Mouse (Mus musculus): ENCODE measurements around the gene Slc6a11. TPM values are rescaled to one million over a fixed set of nuclear protein-coding genes. Genes with fewer than 3 reads are reported as not detected.

The Slc6a11 gene
- polyA plus RNA-seq, 1 experiment from 2014 or later: 0.92 TPM

DNA sequence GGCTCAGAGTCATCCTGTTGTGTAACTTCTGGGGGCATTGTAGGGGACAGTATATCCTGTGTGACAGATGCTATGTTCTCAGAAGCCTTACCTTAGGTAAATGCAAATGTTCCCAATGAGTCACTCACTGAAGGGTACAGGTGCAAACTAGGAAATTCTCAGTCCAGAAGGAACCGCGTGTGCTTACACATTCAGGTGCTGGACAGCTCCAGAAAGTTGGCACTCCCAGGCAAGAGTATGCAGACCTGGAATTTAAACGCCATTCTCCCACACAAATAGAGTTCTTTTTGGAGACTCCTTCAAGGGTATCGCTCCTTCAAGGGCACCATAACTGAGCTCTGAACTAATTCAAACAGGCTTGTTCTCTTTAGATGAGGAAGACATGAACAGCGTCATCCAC, 5.5 kb upstream of the Slc6a11 start:
- Histone ChIP-seq H3K4me3 (ENCODE audit: low read depth, low read length) (no peak overlapping the region), H3K4me2 (ENCODE audit: low read depth, low read length, severe bottlenecking) (no peak overlapping the region), H3K27me3 (ENCODE audit: control insufficient read depth, insufficient read depth, low read length) (peaks cover 4% of the 10 kb centered on the region; the same call in 1 of the 2 replicates), H3K36me3 (ENCODE audit: control insufficient read depth, insufficient read depth, low read length) (no peaks in the 10 kb centered on the region), H3K4me1 (replicated peaks; ENCODE audit: control insufficient read depth, insufficient read depth, low read length) (no peaks in the 10 kb centered on the region), H3K9me3 (ENCODE audit: control insufficient read depth, low read length) (no peaks in the 10 kb centered on the region), H3K9ac (ENCODE audit: low read length) (no peak overlapping the region), H3K27ac (ENCODE audit: low read depth, low read length) (no peak overlapping the region)
- DNase-seq (ENCODE audit: low spot score) (no peak), ATAC-seq (replicated peaks; ENCODE audit: low FRiP score) (no peak)
- 69% methylated on average over 5 of the region's 5 CpGs for WGBS

DNA sequence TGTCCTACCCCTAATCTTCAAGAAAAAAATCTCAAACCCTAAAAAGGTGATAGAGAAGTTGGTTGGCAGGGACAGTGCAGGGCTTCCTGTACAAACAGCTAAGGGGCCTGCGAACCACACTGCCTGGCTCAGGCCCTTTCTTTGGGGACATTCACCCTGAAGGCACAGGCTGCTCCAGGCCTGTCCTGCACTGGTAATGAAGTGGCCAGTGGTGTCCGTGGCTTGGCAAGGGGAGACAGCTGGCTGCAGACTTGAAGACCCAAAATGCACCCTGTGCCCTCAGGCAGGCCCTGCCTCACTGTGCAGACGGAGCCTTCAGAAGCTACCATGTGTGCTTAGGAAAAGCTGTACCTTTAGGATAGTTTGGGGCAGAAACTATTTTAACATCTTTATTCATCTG, 1.4 kb downstream of the Slc6a11 start:
- Histone ChIP-seq H3K4me3 (ENCODE audit: low read depth, low read length) (no peak overlapping the region), H3K9ac (ENCODE audit: low read length) (no peak overlapping the region), H3K9me3 (ENCODE audit: control insufficient read depth, low read length) (no peaks in the 10 kb centered on the region), H3K4me2 (ENCODE audit: low read depth, low read length, severe bottlenecking) (no peak overlapping the region), H3K27me3 (ENCODE audit: control insufficient read depth, insufficient read depth, low read length) (peaks cover 24% of the 10 kb centered on the region), H3K36me3 (ENCODE audit: control insufficient read depth, insufficient read depth, low read length) (no peaks in the 10 kb centered on the region), H3K27ac (ENCODE audit: low read depth, low read length) (no peak overlapping the region), H3K4me1 (replicated peaks; ENCODE audit: control insufficient read depth, insufficient read depth, low read length) (peaks cover 4% of the 10 kb centered on the region; the same call in 1 of the 2 replicates)
- DNase-seq (ENCODE audit: low spot score): no peak
- ATAC-seq (replicated peaks; ENCODE audit: low FRiP score): no peak
- 73% methylated on average over 3 of the region's 3 CpGs for WGBS

DNA sequence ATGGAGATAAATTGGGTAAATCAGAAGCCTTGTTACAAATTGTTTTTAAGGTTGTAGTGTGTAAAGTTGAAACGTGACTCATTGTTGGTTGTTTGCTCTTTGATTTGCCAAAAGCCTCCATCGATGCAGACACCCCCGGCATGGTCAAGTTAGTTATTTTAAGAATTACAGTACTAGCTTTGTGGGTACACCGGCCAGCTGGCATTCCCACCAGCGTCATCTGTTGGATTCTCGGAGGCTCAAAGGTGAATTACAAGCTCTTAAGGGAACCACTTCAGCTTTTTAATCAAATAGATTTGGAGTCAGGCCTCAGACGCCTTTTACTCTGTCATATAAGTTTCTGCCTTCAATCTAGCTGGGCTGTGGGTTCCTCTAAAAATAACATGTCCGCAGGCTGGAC, 1.9 kb downstream of the Slc6a11 start:
- WGBS: 80% methylated on average over 8 of the region's 8 CpGs

DNA sequence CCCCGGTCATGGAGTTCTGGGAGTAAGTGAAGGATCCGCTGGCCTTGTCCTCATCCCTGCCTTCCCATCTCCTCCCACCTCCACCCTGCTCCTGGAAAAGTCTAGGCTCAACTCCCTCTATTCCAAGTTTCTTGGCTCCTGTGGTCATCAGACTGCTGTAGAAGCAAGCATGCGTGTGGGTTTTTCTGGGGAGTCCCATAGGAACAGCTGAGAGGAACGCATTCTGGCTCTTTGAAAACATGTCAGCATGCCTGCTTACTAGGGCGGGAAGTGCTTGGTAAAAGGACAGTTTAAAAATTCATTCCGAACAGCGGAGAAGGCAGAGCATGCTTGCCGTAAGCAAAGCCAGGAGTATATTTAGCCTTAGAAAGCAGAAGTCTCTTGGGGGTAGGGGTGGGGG, 7.9 kb downstream of the Slc6a11 start:
- H3K27me3 ChIP-seq (ENCODE audit: control insufficient read depth, insufficient read depth, low read length): no peaks in the 10 kb centered on the region
- ATAC-seq (replicated peaks; ENCODE audit: low FRiP score): no peak
- WGBS: 92% methylated on average over 8 of the region's 8 CpGs
- no peaks in the 10 kb centered on the region for H3K36me3 ChIP-seq (ENCODE audit: control insufficient read depth, insufficient read depth, low read length)
- H3K9me3 ChIP-seq (ENCODE audit: control insufficient read depth, low read length): no peaks in the 10 kb centered on the region
- H3K4me3 ChIP-seq (ENCODE audit: low read depth, low read length): no peak overlapping the region
- no peaks in the 10 kb centered on the region for H3K4me1 ChIP-seq (replicated peaks; ENCODE audit: control insufficient read depth, insufficient read depth, low read length)
- no peak for DNase-seq (ENCODE audit: low spot score)
- H3K27ac ChIP-seq (ENCODE audit: low read depth, low read length): no peak overlapping the region
- H3K9ac ChIP-seq (ENCODE audit: low read length): no peak overlapping the region
- no peak overlapping the region for H3K4me2 ChIP-seq (ENCODE audit: low read depth, low read length, severe bottlenecking)

More for the DNA sequence above, 1.9 kb downstream of the Slc6a11 start:
- H3K9ac ChIP-seq (ENCODE audit: low read length): no peak overlapping the region
- no peak overlapping the region for H3K4me3 ChIP-seq (ENCODE audit: low read depth, low read length)
- H3K4me2 ChIP-seq (ENCODE audit: low read depth, low read length, severe bottlenecking): no peak overlapping the region
- no peak for ATAC-seq (replicated peaks; ENCODE audit: low FRiP score)
- H3K36me3 ChIP-seq (ENCODE audit: control insufficient read depth, insufficient read depth, low read length): no peaks in the 10 kb centered on the region
- peaks cover 4% of the 10 kb centered on the region; the same call in 1 of the 2 replicates for H3K4me1 ChIP-seq (replicated peaks; ENCODE audit: control insufficient read depth, insufficient read depth, low read length)
- DNase-seq (ENCODE audit: low spot score): no peak
- no peak overlapping the region for H3K27ac ChIP-seq (ENCODE audit: low read depth, low read length)
- peaks cover 24% of the 10 kb centered on the region for H3K27me3 ChIP-seq (ENCODE audit: control insufficient read depth, insufficient read depth, low read length)
- H3K9me3 ChIP-seq (ENCODE audit: control insufficient read depth, low read length): no peaks in the 10 kb centered on the region

DNA sequence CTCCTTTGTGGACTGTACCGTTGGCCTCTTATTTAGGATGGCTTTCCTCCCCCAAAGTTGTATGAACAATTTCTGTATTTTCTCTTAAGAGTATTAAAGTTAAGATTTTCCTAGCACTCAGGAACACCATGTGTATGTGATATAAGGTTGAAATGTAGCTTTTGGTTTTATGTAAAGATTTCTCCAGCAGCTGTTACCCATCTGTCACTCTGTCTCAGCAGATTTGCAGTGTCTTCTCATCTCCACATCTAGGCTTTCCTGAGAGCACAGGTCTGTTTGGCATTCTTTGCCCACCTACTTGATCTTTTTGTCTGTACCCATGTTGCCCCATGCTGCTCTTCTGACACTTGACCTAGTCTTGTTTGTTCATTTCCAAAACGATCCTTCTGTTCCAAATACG, 10.4 kb downstream of the Slc6a11 start:
- Histone ChIP-seq H3K36me3 (ENCODE audit: control insufficient read depth, insufficient read depth, low read length) (no peaks in the 10 kb centered on the region), H3K27me3 (ENCODE audit: control insufficient read depth, insufficient read depth, low read length) (no peaks in the 10 kb centered on the region), H3K9ac (ENCODE audit: low read length) (no peak overlapping the region), H3K9me3 (ENCODE audit: control insufficient read depth, low read length) (no peaks in the 10 kb centered on the region), H3K4me1 (replicated peaks; ENCODE audit: control insufficient read depth, insufficient read depth, low read length) (no peaks in the 10 kb centered on the region), H3K4me2 (ENCODE audit: low read depth, low read length, severe bottlenecking) (no peak overlapping the region), H3K4me3 (ENCODE audit: low read depth, low read length) (no peak overlapping the region), H3K27ac (ENCODE audit: low read depth, low read length) (no peak overlapping the region)
- 74% methylated on average over 3 of the region's 3 CpGs for WGBS
- no peak for DNase-seq (ENCODE audit: low spot score)
- ATAC-seq (replicated peaks; ENCODE audit: low FRiP score): no peak

DNA sequence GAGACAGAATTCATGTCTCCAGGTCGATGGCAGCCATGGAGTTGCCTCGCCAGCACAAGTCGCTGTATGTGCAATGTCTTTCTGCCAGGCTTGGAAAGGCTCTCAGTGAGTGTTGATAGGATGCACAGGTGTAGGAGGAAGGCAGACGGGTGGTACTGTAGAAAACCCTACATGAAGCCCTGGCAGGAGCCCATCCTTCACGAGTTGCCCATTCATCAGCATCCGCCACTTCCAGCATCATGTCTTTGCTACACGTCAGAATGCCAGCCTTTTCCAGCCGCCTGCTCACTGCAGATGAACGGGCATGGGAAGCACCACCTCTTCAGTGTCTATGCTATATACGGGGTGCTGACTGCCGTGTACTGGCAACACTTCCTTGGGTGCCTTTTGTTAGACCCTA, 11.4 kb downstream of the Slc6a11 start:
- 94% methylated on average over 11 of the region's 11 CpGs for WGBS

DNA sequence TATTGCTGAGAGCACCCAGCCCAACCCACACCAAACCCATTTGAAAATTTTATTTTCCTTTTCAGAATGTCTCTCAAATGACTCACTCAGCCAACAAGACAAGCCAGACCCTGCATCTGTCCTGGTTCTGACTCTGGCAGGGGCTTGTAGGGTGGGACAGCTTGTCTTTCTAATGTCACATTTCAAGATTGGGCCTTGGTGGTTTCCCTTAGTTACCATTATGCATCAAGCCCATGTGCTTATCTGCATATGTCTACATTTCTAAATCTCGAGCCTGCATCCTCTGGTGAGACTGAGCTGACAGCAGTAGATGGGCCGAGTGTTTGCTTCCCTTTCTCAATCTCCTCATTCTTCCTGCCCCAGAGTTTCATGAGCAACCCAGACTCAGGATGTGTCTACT, 12.5 kb downstream of the Slc6a11 start:
- no peaks in the 10 kb centered on the region for H3K36me3 ChIP-seq (ENCODE audit: control insufficient read depth, insufficient read depth, low read length)
- WGBS: 46% methylated on average over 2 of the region's 2 CpGs
- DNase-seq (ENCODE audit: low spot score) (no peak), ATAC-seq (replicated peaks; ENCODE audit: low FRiP score) (no peak)
- H3K9me3 ChIP-seq (ENCODE audit: control insufficient read depth, low read length): no peaks in the 10 kb centered on the region
- no peaks in the 10 kb centered on the region for H3K4me1 ChIP-seq (replicated peaks; ENCODE audit: control insufficient read depth, insufficient read depth, low read length)
- no peak overlapping the region for H3K9ac ChIP-seq (ENCODE audit: low read length)
- no peak overlapping the region for H3K4me3 ChIP-seq (ENCODE audit: low read depth, low read length)
- no peak overlapping the region for H3K4me2 ChIP-seq (ENCODE audit: low read depth, low read length, severe bottlenecking)
- H3K27ac ChIP-seq (ENCODE audit: low read depth, low read length): no peak overlapping the region
- H3K27me3 ChIP-seq (ENCODE audit: control insufficient read depth, insufficient read depth, low read length): no peaks in the 10 kb centered on the region

More for the DNA sequence above, 11.4 kb downstream of the Slc6a11 start:
- Histone ChIP-seq H3K9me3 (ENCODE audit: control insufficient read depth, low read length) (no peaks in the 10 kb centered on the region), H3K4me2 (ENCODE audit: low read depth, low read length, severe bottlenecking) (no peak overlapping the region), H3K4me1 (replicated peaks; ENCODE audit: control insufficient read depth, insufficient read depth, low read length) (no peaks in the 10 kb centered on the region), H3K9ac (ENCODE audit: low read length) (no peak overlapping the region), H3K27me3 (ENCODE audit: control insufficient read depth, insufficient read depth, low read length) (no peaks in the 10 kb centered on the region), H3K4me3 (ENCODE audit: low read depth, low read length) (no peak overlapping the region), H3K36me3 (ENCODE audit: control insufficient read depth, insufficient read depth, low read length) (no peaks in the 10 kb centered on the region), H3K27ac (ENCODE audit: low read depth, low read length) (no peak overlapping the region)
- no peak for ATAC-seq (replicated peaks; ENCODE audit: low FRiP score)
- no peak for DNase-seq (ENCODE audit: low spot score)

DNA sequence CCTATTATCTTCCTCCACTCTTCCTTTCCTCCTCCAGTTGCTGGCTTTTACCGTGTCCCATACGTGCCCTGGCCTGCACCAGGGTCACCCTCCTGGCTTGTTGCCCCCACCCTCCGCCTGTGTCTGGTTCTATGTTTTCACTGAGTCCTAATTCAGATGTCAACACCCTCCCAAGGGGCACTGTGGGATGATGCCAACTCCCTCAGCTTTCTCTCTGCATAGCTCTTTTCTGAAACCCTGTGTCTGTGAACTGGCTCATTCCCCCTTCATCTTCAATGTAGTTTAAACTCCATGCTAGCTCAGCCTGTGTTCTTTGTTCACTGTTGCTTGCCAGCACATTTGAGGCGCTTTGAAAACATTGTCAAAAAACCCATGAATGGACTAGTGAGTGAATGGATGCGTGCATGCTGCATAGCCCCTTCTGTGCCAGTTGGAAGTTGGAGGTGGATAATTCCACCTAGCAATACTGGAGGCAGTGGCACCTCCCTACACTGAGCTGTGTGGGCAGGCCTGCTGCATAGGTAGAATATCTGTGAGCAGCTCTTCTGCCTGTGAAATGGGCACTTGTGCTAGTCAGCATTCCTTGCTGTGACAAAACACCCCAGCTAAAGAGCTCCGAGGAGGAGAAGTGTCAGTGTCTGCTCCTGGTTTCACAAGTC, 13.5 kb downstream of the Slc6a11 start:
- DNase-seq (ENCODE audit: low spot score) (no peak), ATAC-seq (replicated peaks; ENCODE audit: low FRiP score) (no peak)
- Histone ChIP-seq H3K4me3 (ENCODE audit: low read depth, low read length) (no peak overlapping the region), H3K9ac (ENCODE audit: low read length) (no peak overlapping the region), H3K4me2 (ENCODE audit: low read depth, low read length, severe bottlenecking) (no peak overlapping the region), H3K36me3 (ENCODE audit: control insufficient read depth, insufficient read depth, low read length) (no peaks in the 10 kb centered on the region), H3K9me3 (ENCODE audit: control insufficient read depth, low read length) (no peaks in the 10 kb centered on the region), H3K27me3 (ENCODE audit: control insufficient read depth, insufficient read depth, low read length) (no peaks in the 10 kb centered on the region), H3K27ac (ENCODE audit: low read depth, low read length) (no peak overlapping the region), H3K4me1 (replicated peaks; ENCODE audit: control insufficient read depth, insufficient read depth, low read length) (no peaks in the 10 kb centered on the region)
- 69% methylated on average over 6 of the region's 6 CpGs for WGBS

DNA sequence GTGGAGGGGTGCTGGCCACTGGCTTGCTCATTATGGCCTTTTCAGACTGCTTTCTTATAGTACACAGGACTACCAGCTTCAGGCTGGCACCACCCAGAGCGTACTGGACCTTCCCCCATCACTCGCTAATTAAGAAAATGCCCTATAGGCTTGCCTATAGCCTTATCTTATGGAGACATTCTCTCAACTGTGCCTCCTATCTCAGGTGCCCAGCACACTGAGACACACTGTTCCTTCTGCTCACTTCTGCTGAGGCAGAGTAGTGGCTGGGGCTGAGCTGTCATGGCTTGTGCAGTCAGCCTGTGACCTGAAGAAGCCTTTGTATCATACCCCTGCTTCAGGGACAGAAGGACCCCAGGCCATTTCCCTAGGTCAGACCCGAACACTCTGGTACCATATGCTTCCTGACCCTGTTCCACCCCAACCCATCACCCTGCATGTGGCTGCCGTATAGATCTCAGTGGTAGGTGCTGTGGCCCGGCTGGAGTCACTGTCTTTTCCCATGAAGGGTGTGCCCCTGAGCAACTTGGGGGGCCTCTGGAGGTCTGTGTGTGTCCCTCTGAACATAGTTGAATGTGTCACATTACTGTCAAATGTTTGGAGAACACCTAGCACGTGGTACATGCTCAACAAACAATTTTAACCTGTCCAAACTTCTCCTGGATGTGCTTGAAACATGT, 14.7 kb downstream of the Slc6a11 start:
- DNase-seq (ENCODE audit: low spot score) (no peak), ATAC-seq (replicated peaks; ENCODE audit: low FRiP score) (no peak)
- Histone ChIP-seq H3K9me3 (ENCODE audit: control insufficient read depth, low read length) (no peaks in the 10 kb centered on the region), H3K4me2 (ENCODE audit: low read depth, low read length, severe bottlenecking) (no peak overlapping the region), H3K27ac (ENCODE audit: low read depth, low read length) (no peak overlapping the region), H3K36me3 (ENCODE audit: control insufficient read depth, insufficient read depth, low read length) (no peaks in the 10 kb centered on the region), H3K9ac (ENCODE audit: low read length) (no peak overlapping the region), H3K4me3 (ENCODE audit: low read depth, low read length) (no peak overlapping the region), H3K4me1 (replicated peaks; ENCODE audit: control insufficient read depth, insufficient read depth, low read length) (no peaks in the 10 kb centered on the region), H3K27me3 (ENCODE audit: control insufficient read depth, insufficient read depth, low read length) (no peaks in the 10 kb centered on the region)
- 80% methylated on average over 6 of the region's 6 CpGs for WGBS
